Mouse (Mus musculus): Measurements from ENCODE around the gene Gm7257. TPM values are rescaled to one million over a fixed set of nuclear protein-coding genes. Genes with fewer than 3 reads are reported as not detected.

Gm7257 gene
- polyA plus RNA-seq (2016; fragmentation: Nextera tagmentation; extraction: Ambion mirVana): not detected in 2 replicates

GRCm38 (mm10) chr9:36431584-36431983 lies at the start of gene Gm7257:
TSS of gene Gm7257 (plus strand) at chr9:36431884.
- 74% methylated on average over 4 of the region's 4 CpGs for whole genome bisulfite sequencing
- no peak for DNase-seq (ENCODE audit: low spot score)
- no peaks in the 10 kb centered on the region for H3K27me3 ChIP-seq (ENCODE audit: insufficient read depth, poor library complexity, severe bottlenecking)
- H3K4me1 ChIP-seq: no peaks in the 10 kb centered on the region
- H3K36me3 ChIP-seq: no peaks in the 10 kb centered on the region
- H3K4me3 ChIP-seq: no peak within 1 kb of the TSS
- H3K9me3 ChIP-seq: 0 out of 2 replicates have a peak, but pooled peaks cover 6% of the 10 kb centered on the region
- H3K27ac ChIP-seq: no peak within 1 kb of the TSS

- DNase-seq (ENCODE audit: low spot score): no peak
- no peaks in the 10 kb centered on the region for H3K4me1 ChIP-seq
- no peaks in the 10 kb centered on the region for H3K36me3 ChIP-seq
- H3K27me3 ChIP-seq (ENCODE audit: insufficient read depth, poor library complexity, severe bottlenecking): no peaks in the 10 kb centered on the region
- H3K4me3 ChIP-seq: no peak overlapping the region
- 49% methylated on average over 2 of the region's 2 CpGs for WGBS
- H3K9me3 ChIP-seq: peaks cover 5% of the 10 kb centered on the region
- no peak overlapping the region for H3K27ac ChIP-seq
Observed at GRCm38 (mm10) chr9:36402991-36403390, 28.7 kb upstream of the Gm7257 start.

- H3K9me3 ChIP-seq: 0 out of 2 replicates have a peak, but pooled peaks cover 6% of the 10 kb centered on the region
- no peak for DNase-seq (ENCODE audit: low spot score)
- WGBS: 20% methylated on average over 2 of the region's 2 CpGs
- H3K4me3 ChIP-seq: no peak overlapping the region
- H3K27me3 ChIP-seq (ENCODE audit: insufficient read depth, poor library complexity, severe bottlenecking): no peaks in the 10 kb centered on the region
- no peaks in the 10 kb centered on the region for H3K4me1 ChIP-seq
- H3K27ac ChIP-seq: no peak overlapping the region
- H3K36me3 ChIP-seq: no peaks in the 10 kb centered on the region
Observed at GRCm38 (mm10) chr9:36435051-36435764, 3.5 kb downstream of the Gm7257 start.

- H3K9me3 ChIP-seq: peaks cover 4% of the 10 kb centered on the region
- WGBS: 65% methylated on average over 3 of the region's 3 CpGs
Observed at GRCm38 (mm10) chr9:36475338-36475737, 43.7 kb downstream of the Gm7257 start, which contains the start of gene Gm9513. TSS of gene Gm9513 (plus strand) at chr9:36475638.

More at GRCm38 (mm10) chr9:36475338-36475737, 43.7 kb downstream of the Gm7257 start, which contains the start of gene Gm9513:
- Histone ChIP-seq H3K4me1 (no peaks in the 10 kb centered on the region), H3K27me3 (ENCODE audit: insufficient read depth, poor library complexity, severe bottlenecking) (no peaks in the 10 kb centered on the region), H3K4me3 (no peak within 1 kb of the TSS), H3K36me3 (no peaks in the 10 kb centered on the region), H3K27ac (no peak within 1 kb of the TSS)
- DNase-seq (ENCODE audit: low spot score): no peak

Other genes with a start within 250 kb of the Gm7257 start
- gene Gm9513, start 43.8 kb downstream of the Gm7257 start, polyA plus RNA-seq (2016; fragmentation: Nextera tagmentation; extraction: Ambion mirVana): not detected in 2 replicates
- not detected in 2 replicates for gene Gm5615, start 110.1 kb downstream of the Gm7257 start, polyA plus RNA-seq (2016; fragmentation: Nextera tagmentation; extraction: Ambion mirVana)
- gene Gm17689, start 150.8 kb downstream of the Gm7257 start, polyA plus RNA-seq (2016; fragmentation: Nextera tagmentation; extraction: Ambion mirVana): not detected in 2 replicates
- gene A630095E13Rik, start 211.5 kb downstream of the Gm7257 start, polyA plus RNA-seq (2016; fragmentation: Nextera tagmentation; extraction: Ambion mirVana): not detected in 2 replicates